Mouse (Mus musculus) left cerebral cortex, postnatal 36 days (tissue): Measurements from ENCODE around the gene Rslcan18. TPM values are rescaled to one million over a fixed set of nuclear protein-coding genes. Genes with fewer than 3 reads are reported as not detected.

Experiments
- DNase-seq, 2 experiments: peaks; one replicate each; pipeline ENCODE4 v3.0.0; 2021 to 2022; ENCODE audit warnings: low spot score in 2 of 2, mixed read lengths in 1 of 2
- intact Hi-C: fragments of 180-260 bp; cut with DNase I; formaldehyde crosslinking; loops from one replicate; pipeline ENCODE4 v1.15.1; 2025
- total RNA-seq, 2 experiments: library from RNA; stranded (reverse); gene quantifications; 2 replicates each; pipeline ENCODE4 v1.2.3; 2021

Gene Rslcan18
- total RNA-seq, 2 experiments from 2014 or later = 0.16 to 0.35 TPM

DNA sequence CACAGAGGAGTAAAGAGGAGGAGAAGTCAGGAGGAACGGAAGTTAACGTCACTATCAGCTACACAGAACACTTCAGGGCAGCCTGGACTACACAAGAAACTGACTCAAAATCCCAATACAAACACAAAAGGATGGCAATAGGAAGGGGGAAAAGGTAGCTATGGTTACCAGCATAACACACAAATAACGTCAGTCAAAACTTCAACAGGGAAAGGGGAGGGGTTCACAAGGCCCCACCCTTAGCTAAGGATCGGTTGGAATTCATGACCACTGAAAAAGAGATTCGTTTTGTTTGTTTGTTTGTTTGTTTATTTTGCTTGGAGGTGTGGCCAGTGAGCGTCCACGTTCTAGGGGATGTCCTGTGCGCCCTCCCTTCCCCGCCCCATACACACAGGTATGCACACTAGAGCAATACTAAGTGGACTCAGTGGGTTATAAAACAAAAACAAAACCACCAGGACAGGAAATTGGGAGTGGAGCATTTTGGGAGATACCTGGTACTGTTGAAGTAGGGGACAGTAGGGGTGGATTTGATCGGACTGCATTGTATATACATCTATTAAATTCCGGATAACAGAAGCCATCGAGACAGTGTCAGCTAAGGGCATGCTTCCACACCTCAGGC is 55.8 kb downstream of the Rslcan18 start:
- intact Hi-C loops = loop anchor here (5.0 kb wide), 2 partner anchors 47 to 67 kb away; partner anchors contain the start of gene Gm28557
- no peak for DNase-seq

Other genes starting within 250 kb of the Rslcan18 start
- gene Gm10767, start 211.3 kb downstream of the Rslcan18 start, total RNA-seq = 1 to 10 TPM; 2.7 to 3.1 TPM
- 1 to 10 TPM; 3.8 to 4.9 TPM for gene Zfp712, start 55.1 kb downstream of the Rslcan18 start, total RNA-seq
- gene Zfp708, start 18.3 kb downstream of the Rslcan18 start, total RNA-seq = 1 to 10 TPM; 2.6 to 2.7 TPM
- 1 to 10 TPM; 1.8 to 2.7 TPM for gene Gm28557, start 7.7 kb downstream of the Rslcan18 start, total RNA-seq
- 10 to 100 TPM in 1 of 2 experiments, 1 to 10 TPM in 1; 7.5 to 10.4 TPM for gene Zfp759, start 5.4 kb upstream of the Rslcan18 start, total RNA-seq
- 1 to 10 TPM; 4.8 to 6.5 TPM for gene Rsl1, start 56.9 kb upstream of the Rslcan18 start, total RNA-seq
- gene Zfp455, start 78.2 kb upstream of the Rslcan18 start, total RNA-seq = 1 to 10 TPM; 3.3 to 3.4 TPM
- 10 to 100 TPM; 17.7 to 21.5 TPM for gene Zfp458, start 162.2 kb upstream of the Rslcan18 start, total RNA-seq
- gene Zfp457, start 190.2 kb upstream of the Rslcan18 start, total RNA-seq = 1 to 10 TPM; 3.0 to 5.5 TPM
- gene Zfp595, start 216.3 kb upstream of the Rslcan18 start, total RNA-seq = 1 to 10 TPM; 2.0 to 3.8 TPM
- gene Gm28044, start 244.3 kb upstream of the Rslcan18 start, total RNA-seq = not detected
- gene Zfp953, start 244.3 kb upstream of the Rslcan18 start, total RNA-seq = under 1 TPM; 0.91 to 1.00 TPM